In the genomic region with DNA sequence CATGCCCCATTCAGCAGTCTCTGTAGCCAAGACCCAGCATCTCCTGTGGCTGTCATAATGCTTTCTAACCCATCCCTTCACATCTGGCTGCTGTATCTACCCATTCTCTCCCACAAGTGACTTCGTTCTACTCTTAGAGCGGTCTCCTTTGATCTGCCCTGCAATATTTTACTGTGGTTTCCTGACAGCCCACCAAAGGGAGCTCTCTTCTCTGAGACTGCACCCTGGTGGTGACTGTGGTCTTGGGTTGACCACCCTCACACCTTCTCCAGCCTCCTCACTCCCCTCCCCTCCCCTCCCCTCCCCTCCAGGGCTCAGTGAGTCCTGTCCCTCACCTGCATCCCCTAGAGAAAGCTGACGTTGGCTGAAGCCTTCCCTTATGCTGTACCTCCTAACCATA, we compare ENCODE assay signal across 29 mouse cellular contexts.
A peak's percentile ranks its signal among the peaks of the same experiment; 100 is the strongest.
DNase-seq lines count a peak whose midpoint lies in the region; ATAC-seq lines count a peak whose summit lies in the region.
"Had no signal": no experiment of that assay in that cellular context is flagged by ENCODE, and none has a peak within 500 bp of the region (broad histone marks: within the 10 kb centered on the region; RNA-seq: fewer than 3 reads in every experiment).

No protein-coding gene starts in this region.

- H3K27me3 ChIP-seq in limb, embryonic 12.5 days: no peaks in the 10 kb centered on the region
- no peaks in the 10 kb centered on the region for H3K27me3 ChIP-seq in limb, embryonic 10.5 days (ENCODE audit: low read depth, poor library complexity, severe bottlenecking)
- H3K27me3 ChIP-seq: embryonic facial prominence, embryonic 15.5 days; forebrain, embryonic 13.5 days; heart, embryonic 15.5 days; liver, embryonic 13.5 days had no signal

- no peak overlapping the region for H3K9ac ChIP-seq in limb, embryonic 12.5 days (replicated peaks)
- H3K9ac ChIP-seq: embryonic facial prominence, embryonic 15.5 days; forebrain, embryonic 13.5 days; heart, embryonic 15.5 days; liver, embryonic 13.5 days had no signal

- H3K9me3 ChIP-seq in limb, embryonic 12.5 days: no peaks in the 10 kb centered on the region
- H3K9me3 ChIP-seq in limb, embryonic 10.5 days (replicated peaks): no peaks in the 10 kb centered on the region
- H3K9me3 ChIP-seq: embryonic facial prominence, embryonic 10.5 days; embryonic facial prominence, embryonic 15.5 days; forebrain, embryonic 13.5 days; heart, embryonic 10.5 days; heart, embryonic 15.5 days; liver, embryonic 13.5 days; midbrain, embryonic 10.5 days had no signal

- DNase-seq in limb, embryonic 10.5 days (ENCODE audit: low spot score): no peak
- peak; percentile 58 for DNase-seq in thymus, postnatal 14 days
- no peak for DNase-seq in cerebellum, postnatal 36 days
- no peak for DNase-seq in retina, postnatal 1 day
- DNase-seq in urinary bladder, postnatal 4 days (ENCODE audit: low spot score in 2 of 2): no peak
- DNase-seq: adrenal gland, postnatal 14 days; cerebellum, adult 18-20 months; cerebellum, postnatal 10 days; gastrocnemius, postnatal 14 days; kidney, adult 9 months; kidney, postnatal 14 days; layer of hippocampus, adult 9-11 months; liver, embryonic 13.5 days; lung, adult 2 months; lung, postnatal 10 days; right cerebral cortex, adult 18-20 months; spleen, adult 18-20 months had no signal

- H3K4me3 ChIP-seq in limb, embryonic 12.5 days (replicated peaks): no peak overlapping the region
- H3K4me3 ChIP-seq in limb, embryonic 10.5 days: no peak overlapping the region
- H3K4me3 ChIP-seq: embryonic facial prominence, embryonic 10.5 days; embryonic facial prominence, embryonic 15.5 days; forebrain, embryonic 13.5 days; heart, embryonic 10.5 days; heart, embryonic 15.5 days; liver, embryonic 13.5 days; midbrain, embryonic 10.5 days; myocyte had no signal

- peak overlapping the region; percentile 70; the same call in 1 of the 2 replicates for H3K27ac ChIP-seq in limb, embryonic 12.5 days
- H3K27ac ChIP-seq in limb, embryonic 10.5 days: no peak overlapping the region; the same call in 1 of the 2 replicates
- H3K27ac ChIP-seq: embryonic facial prominence, embryonic 10.5 days; embryonic facial prominence, embryonic 15.5 days; forebrain, embryonic 13.5 days; heart, embryonic 10.5 days; heart, embryonic 15.5 days; liver, embryonic 13.5 days; macrophage; midbrain, embryonic 10.5 days had no signal

- H3K4me1 ChIP-seq in limb, embryonic 12.5 days (replicated peaks): peaks cover 31% of the 10 kb centered on the region
- peaks cover 31% of the 10 kb centered on the region for H3K4me1 ChIP-seq in limb, embryonic 10.5 days
- H3K4me1 ChIP-seq: liver, embryonic 13.5 days had no signal

- no peaks in the 10 kb centered on the region for H3K36me3 ChIP-seq in limb, embryonic 12.5 days
- no peaks in the 10 kb centered on the region for H3K36me3 ChIP-seq in limb, embryonic 10.5 days
- H3K36me3 ChIP-seq: embryonic facial prominence, embryonic 10.5 days; embryonic facial prominence, embryonic 15.5 days; heart, embryonic 10.5 days; heart, embryonic 15.5 days; liver, embryonic 13.5 days; midbrain, embryonic 10.5 days had no signal

- H3K4me2 ChIP-seq in limb, embryonic 12.5 days: no peak overlapping the region
- H3K4me2 ChIP-seq: embryonic facial prominence, embryonic 15.5 days; forebrain, embryonic 13.5 days; heart, embryonic 15.5 days; liver, embryonic 13.5 days had no signal

- WGBS in limb, embryonic 12.5 days: 42% methylated on average over 3 of the region's 3 CpGs
- WGBS in limb, embryonic 10.5 days: 53% methylated on average over 3 of the region's 3 CpGs

- ATAC-seq in limb, embryonic 12.5 days (ENCODE audit: insufficient number of reproducible peaks, insufficient read depth, low FRiP score, low TSS enrichment, low read depth): no peak
- ATAC-seq in common myeloid progenitor, adult 5-6 weeks (replicated peaks; ENCODE audit: low read depth, poor library complexity, severe bottlenecking): peak; percentile 23; the same call in 1 of the 2 replicates
- ATAC-seq in neutrophil, adult 5-6 weeks (ENCODE audit: extremely low read depth, insufficient number of reproducible peaks, low FRiP score, poor library complexity, severe bottlenecking): peak; percentile 4; the same call in 1 of the 2 replicates
- ATAC-seq: forebrain, embryonic 13.5 days; intestine, postnatal 0 days had no signal
